Mouse (Mus musculus) brain, embryonic 14.5 days (tissue): ENCODE data around the gene Fblim1.

Experiments
- CTCF ChIP-seq: fragments of 200-500 bp; IDR thresholded peaks from 2 replicates; pipeline ENCODE4 v1.5.1; 2012; ENCODE audit warnings: inconsistent platforms, mild to moderate bottlenecking, moderate library complexity, borderline replicate concordance; ENCODE audit not compliant: insufficient read depth, insufficient read length; ENCODE audit errors: extremely low read depth
- POLR2A ChIP-seq: fragments of 200-500 bp; IDR thresholded peaks from 2 replicates; pipeline ENCODE4 v1.6.1; 2012; ENCODE audit warnings: mild to moderate bottlenecking, inconsistent platforms, borderline replicate concordance; ENCODE audit not compliant: poor library complexity, insufficient read depth, insufficient read length, severe bottlenecking; ENCODE audit errors: extremely low read depth

- no peak for TF ChIP-seq CTCF
- TF ChIP-seq POLR2A, result no peak
These were observed 22.8 kb upstream of the Fblim1 start for GRCm38 (mm10) chr4:141628661-141629060.
